Mouse (Mus musculus) lung, postnatal 25 days (tissue): ENCODE measurements around the gene Tmprss6.

Experiments used
- DNase-seq: peaks from one replicate; pipeline ENCODE4 v3.0.0; 2022; ENCODE audit warnings: low spot score

The Tmprss6 gene

DNA sequence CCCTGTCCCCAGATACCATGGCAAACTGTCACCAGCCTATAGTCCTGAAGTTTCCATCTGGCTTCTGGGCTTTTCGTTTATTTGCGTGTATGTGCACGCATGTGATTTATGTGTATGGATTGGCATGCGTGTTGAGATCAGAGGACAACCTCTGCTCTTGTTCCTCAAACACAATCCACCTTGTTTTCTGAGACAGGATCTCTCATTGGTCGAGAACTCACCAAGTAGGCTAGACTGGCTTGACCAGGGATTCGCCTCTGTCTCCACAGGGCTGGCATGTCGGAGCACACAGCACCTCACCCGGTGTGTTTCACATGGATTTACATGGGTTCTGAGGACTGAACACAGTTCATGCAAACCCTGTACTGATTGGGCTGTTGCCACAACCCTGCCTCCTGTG lies 54.3 kb downstream of the Tmprss6 start:
- DNase-seq = no peak

DNA sequence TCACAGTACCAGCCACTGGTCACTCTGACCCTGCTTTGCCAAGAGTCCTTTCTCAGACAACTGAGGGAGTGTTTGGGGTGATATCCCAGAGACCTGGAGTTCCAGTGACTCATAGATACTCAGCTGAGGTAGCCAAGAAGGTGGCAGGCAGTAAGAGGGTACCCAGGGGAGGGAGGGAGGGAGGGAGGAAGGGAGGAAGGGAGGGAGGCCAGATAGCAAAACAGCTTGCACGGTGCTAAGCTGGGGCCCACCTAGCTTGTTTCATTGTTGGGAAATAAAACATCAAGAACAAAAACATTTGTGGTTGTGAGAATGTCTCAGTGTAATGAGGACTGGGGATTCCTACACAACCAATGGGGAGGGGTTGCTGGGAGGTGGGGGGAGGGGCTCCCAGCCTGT lies 54.7 kb downstream of the Tmprss6 start:
- no peak for DNase-seq

DNA sequence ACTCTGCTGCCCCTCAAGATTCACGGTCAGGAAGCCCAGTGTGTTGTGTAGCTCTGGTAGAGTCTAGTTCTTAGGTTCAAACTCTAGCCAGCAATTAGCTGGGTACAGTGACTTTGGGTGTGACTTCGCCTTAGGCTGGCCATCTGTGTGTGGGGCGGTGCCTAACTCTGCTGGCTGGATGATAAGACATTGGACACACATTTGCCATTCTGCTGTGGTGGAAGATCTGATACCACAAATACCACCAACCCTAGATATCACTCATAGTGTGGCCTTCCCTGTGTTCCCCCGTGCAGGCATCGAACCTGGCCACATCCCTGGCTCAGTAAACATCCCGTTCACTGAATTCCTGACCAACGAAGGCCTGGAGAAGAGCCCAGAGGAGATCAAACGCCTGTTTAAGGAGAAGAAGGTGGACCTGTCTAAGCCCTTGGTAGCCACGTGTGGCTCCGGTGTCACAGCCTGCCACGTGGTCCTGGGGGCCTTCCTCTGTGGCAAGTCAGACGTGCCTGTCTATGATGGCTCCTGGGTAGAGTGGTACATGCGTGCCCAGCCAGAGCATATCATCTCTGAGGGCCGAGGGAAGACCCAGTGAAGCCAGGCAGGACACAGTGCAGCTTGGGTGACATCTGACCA lies 55.2 kb downstream of the Tmprss6 start:
- no peak for DNase-seq

DNA sequence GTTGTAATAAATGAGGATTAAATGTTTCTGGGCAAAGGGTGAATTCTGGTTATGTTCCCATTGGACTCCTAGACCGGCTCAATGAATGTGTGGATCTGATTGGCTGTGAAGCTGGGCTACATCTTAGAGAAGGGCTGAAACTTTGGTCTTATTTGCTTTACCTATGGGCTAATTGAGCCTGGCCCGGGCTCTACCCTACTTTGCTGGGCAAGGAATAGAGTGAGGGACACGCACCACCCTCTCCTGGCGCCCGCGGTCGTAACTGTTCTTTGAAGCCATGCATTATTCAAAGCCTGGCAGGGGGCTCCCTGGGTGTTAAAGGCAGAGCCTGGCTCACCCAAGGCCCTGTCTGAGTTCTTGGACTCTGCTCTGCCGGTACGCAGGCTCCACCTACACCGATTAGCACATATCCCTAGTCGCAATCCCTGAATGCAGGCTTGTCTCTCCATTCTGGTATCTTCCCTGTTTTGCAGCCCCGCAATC lies 58.8 kb downstream of the Tmprss6 start:
- no peak for DNase-seq

DNA sequence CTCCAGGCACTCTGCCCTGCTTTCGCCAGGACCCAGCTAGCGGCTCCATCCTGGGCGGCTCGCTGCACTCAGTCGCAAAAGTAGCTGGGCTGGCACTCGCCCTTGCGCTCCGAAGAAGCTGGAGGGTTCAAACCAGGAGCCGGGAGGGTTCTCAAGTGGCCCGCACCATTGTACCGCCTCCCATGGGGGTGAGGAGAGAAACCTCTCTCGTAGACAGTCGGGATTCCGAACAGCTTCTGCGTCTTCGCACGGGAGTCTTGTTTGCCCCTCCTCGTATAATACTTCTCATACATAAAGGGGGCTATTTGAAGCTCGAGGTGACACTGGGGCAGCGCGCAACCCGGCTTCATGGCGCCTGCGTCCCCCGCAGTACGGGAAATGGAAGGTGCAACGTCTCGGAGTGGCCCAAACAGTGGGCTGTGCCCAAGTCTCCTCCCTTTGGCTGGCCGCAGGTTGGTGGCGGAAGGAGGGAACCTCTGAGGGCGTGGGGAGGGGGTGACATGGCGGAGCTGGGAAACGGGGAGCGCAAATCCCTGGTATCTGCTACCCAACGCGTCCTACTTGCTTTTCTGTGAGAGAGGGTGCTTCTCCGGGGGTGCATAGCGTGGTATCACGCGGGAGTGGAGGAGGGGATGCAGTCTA lies 62.0 kb downstream of the Tmprss6 start, which contains the start of gene Mpst:
Gene Mpst, plus strand, starts transcription at position 124 of the 642 bp plus-strand sequence.
- DNase-seq = peak; percentile 93

DNA sequence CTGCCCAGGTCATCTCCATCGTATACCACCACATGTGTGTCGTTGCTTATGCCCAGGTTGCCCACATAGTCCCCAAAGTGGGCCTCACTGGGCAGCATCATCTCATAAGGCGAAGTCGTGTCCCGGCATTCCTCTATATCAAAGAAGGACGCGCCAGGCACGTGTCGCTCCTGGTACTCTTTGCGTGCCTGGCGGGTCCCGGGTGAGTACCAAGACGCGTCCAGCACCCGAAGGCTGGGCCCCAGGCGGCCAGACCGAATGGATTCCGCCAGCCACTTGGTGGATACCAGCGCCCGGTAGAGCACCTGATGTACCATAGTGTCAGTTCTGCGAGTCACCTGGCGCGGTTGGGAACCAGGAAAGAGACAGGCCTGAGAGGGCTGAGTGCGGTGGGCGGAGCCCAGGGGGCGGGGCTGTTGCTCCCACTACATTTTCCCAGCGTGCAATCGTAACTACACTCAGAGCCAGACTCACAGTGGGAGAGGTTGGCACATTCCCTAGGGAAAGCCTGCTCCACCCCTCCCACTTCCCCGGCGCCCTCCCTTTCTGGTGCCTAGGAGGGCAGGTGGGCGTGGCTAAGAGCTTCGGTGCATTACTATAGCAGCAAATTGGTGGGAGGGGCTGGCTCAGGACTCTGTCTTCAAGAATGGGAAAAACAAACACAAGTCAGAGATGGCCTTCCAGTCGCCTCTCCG lies 62.8 kb downstream of the Tmprss6 start, which contains the start of gene Tst:
Gene Tst, minus strand, starts transcription at position 391 of the 695 bp plus-strand sequence.
- peak; percentile 97 for DNase-seq

DNA sequence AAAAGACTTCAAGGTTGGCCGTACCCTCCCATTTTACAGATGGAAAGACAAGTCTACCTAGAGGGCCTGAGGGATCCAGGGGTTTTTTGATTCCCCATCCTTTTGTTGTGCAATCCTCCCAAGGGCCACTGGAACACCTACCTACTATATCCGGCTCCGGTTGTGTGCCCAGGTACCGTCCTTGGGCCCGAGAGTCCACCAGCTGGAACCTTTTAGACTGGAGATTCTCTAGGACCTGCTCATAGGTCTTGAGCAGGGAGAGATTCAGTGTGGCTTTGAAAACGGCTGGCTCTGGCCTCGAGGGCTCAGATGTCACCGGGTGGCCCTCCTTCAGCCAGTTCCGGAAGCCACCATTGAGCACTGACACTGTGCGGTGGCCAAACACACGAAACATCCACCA lies 63.3 kb downstream of the Tmprss6 start:
- no peak for DNase-seq

DNA sequence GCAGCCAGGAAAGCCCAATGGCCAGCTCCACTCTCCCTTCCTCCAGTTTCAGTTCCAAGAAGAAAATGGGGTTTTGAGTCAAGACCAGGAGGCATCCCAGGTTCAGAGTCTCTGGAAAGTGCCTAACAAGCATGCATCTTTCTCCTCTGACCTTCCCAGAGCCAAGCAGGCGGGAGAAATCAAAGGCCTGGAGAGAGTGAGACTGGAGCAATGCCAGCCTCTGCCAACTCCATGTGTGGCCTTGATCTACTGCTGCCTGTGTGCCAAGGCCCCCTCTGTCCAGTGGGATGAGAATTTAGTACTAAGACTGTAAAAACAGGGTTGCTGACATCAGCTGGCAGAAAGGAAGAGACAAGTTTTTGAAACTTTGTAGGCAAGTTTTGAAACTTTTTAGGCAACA lies 64.5 kb downstream of the Tmprss6 start:
- peak; percentile 43 for DNase-seq

DNA sequence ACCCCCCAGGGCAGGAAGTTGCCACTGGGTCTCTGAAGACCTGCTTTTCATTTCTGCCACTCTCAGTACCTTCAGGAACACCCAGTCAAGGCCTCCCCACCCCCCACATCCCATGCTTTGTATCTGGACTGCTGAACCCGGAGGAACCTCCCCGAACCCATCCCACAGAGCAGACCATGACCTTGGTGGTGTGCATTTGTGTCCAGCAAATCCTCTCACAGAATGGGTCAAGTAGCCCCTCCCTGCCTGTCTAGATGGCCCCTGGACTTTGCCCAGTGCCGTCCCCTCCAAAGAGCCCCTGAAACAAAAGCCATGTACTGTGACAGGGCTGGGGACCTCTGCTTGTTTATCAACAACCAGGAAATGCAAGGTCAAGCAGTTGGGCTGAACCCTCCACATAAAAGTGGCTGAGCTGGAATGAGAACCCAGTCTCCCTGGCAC lies 65.1 kb downstream of the Tmprss6 start:
- DNase-seq = peak; percentile 14

DNA sequence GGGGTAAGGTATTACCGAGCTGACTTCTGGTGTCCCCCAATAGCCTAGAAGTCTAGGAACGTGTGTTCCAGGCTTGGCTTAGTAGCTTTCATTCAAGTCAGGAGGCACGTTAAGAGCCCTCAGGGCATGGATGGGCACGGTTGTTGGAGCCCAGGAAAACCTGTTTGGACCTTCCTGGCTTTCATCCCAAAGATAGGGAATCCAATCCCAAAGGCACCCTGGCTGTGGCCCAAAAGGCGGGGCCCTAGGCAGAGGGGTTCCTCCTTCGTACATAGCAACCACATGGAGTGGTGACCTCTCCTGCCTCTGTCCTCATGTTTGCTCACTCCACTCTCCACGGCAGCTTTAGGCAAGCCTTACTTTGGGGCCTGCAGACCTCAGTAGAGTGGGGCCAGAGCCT lies 66.0 kb downstream of the Tmprss6 start:
- DNase-seq = peak; percentile 91

DNA sequence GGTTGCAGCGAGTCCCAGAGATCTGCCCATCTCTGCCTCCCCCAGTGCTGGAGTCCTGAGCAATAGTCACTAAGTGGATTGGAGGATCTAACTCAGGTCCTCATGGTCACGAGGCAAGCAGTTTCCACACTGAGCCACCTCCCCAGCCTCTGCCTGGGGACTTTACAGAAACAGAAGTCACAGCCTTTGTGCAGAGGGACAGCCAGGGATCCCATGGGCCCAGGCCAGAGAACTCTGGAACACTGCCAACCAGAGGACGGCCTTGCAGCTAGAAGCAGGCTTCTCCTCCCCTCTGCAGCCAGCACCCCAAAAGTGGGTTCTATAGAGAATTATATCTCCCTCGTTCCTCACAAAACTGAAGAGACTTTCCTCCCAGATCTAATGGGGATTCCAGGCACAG lies 66.5 kb downstream of the Tmprss6 start:
- DNase-seq = peak; percentile 65

DNA sequence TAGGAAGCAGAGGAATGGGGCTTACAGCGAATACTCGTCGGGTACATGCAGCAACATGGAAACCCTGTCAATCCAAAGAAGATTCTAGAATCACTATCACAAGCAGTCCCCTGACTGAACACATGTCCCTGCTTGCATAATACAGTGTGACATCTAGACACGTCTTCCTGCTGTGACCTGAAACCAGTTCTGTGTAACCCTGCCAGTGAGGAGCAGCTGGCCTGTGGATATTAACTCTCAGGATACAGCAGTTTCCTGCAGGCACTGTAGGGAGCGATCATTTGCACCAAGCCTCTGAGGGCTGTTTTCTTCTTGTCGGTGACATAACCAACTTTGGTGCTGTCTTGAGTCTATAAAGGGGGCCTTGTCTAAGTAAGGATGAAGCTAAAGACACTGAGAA lies 67.1 kb downstream of the Tmprss6 start:
- no peak for DNase-seq

DNA sequence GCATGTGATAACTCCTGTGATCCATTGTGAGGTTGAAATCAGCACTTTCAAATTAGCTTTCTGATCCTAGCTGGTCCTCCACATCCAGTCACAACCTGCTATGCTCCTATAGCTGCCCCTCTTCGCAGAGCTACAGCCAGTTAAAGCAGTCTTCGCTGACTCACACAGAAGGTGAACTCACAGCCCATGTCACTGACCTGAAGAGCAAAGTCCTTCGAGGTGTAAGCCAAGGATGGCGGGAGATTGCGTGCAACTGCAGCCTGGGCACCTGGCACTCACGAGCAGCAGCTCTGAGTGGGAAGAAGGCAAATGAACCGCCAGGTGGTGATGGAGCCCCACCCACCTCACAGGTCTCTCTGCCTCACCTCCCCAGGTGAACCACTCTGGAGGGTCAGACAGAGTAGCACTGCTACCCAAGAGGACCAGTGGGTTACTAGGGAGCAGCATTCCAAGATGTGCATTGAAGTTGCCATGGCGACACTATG lies 72.9 kb downstream of the Tmprss6 start, which contains the start of gene Tex33:
Gene Tex33, minus strand, starts transcription at position 435 of the 485 bp plus-strand sequence.
- DNase-seq = no peak

DNA sequence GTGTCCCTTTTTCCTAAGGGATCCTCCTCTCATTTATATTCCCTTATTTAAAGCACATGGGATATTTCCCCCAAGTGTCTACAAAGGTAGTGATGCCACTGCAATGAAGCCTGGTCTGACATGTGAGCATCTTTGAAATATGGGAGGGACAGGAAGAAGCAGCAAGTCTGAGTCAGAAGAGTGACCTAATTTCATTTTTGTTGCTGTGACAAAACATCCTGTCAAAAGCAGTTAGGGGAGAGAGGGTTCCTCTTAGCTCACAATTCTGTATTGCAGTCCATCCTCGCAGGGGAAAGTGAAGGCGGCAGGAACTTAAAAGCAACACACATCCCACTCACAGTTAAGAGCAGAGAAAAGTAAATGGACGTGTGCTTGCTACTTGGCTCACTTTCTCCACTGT lies 77.6 kb downstream of the Tmprss6 start:
- DNase-seq = no peak
